Mouse (Mus musculus): ENCODE measurements around the gene Ralgps2. TPM values are rescaled to one million over a fixed set of nuclear protein-coding genes. Genes with fewer than 3 reads are reported as not detected.

Gene Ralgps2
- total and polyA plus RNA-seq, 3 experiments, result 9.3 to 24.5 (median 24.2) TPM

- H3K27me3 ChIP-seq (ENCODE audit: insufficient read depth, low read length), result peaks cover 8% of the 10 kb centered on the region
- peaks cover 4% of the 10 kb centered on the region for H3K36me3 ChIP-seq (replicated peaks)
- TF ChIP-seq TAL1 (conservative IDR thresholded peaks at IDR 0.05; ENCODE audit: low read depth, low read length), result no peak
- no peak for TF ChIP-seq POLR2AphosphoS5 (IDR thresholded peaks at IDR 0.05; ENCODE audit: insufficient replicate concordance, low read depth, low read length)
- no peak for TF ChIP-seq GATA2 (IDR thresholded peaks at IDR 0.05; ENCODE audit: borderline replicate concordance, low read depth, low read length)
- no peak for TF ChIP-seq CTCF (IDR thresholded peaks at IDR 0.05; ENCODE audit: low read depth, low read length)
- no peak for TF ChIP-seq GATA1 (IDR thresholded peaks at IDR 0.05; ENCODE audit: borderline replicate concordance, low read length)
- peaks cover 24% of the 10 kb centered on the region for H3K4me1 ChIP-seq (ENCODE audit: insufficient read depth, low read depth, low read length)
- DNase-seq (ENCODE audit: low spot score), result no peak
- ATAC-seq (ENCODE audit: extremely low read depth, insufficient number of reproducible peaks, low FRiP score, poor library complexity, severe bottlenecking), result no peak
- H3K9me3 ChIP-seq (replicated peaks), result no peaks in the 10 kb centered on the region
- H3K4me3 ChIP-seq (ENCODE audit: low read depth, low read length), result no peak overlapping the region
Observed at GRCm38 (mm10) chr1:156923511-156923910, 15.9 kb downstream of the Ralgps2 start.

- DNase-seq (ENCODE audit: low spot score), result no peak
- no peaks in the 10 kb centered on the region for H3K9me3 ChIP-seq (replicated peaks)
- peaks cover 8% of the 10 kb centered on the region for H3K27me3 ChIP-seq (ENCODE audit: insufficient read depth, low read length)
- H3K4me1 ChIP-seq (ENCODE audit: insufficient read depth, low read depth, low read length), result peaks cover 22% of the 10 kb centered on the region
- H3K36me3 ChIP-seq (replicated peaks), result peaks cover 4% of the 10 kb centered on the region
- TF ChIP-seq POLR2AphosphoS5 (IDR thresholded peaks at IDR 0.05; ENCODE audit: insufficient replicate concordance, low read depth, low read length) (no peak), TAL1 (conservative IDR thresholded peaks at IDR 0.05; ENCODE audit: low read depth, low read length) (no peak), GATA2 (IDR thresholded peaks at IDR 0.05; ENCODE audit: borderline replicate concordance, low read depth, low read length) (no peak), GATA1 (IDR thresholded peaks at IDR 0.05; ENCODE audit: borderline replicate concordance, low read length) (no peak), CTCF (IDR thresholded peaks at IDR 0.05; ENCODE audit: low read depth, low read length) (no peak)
- ATAC-seq (ENCODE audit: extremely low read depth, insufficient number of reproducible peaks, low FRiP score, poor library complexity, severe bottlenecking), result no peak
- no peak overlapping the region for H3K4me3 ChIP-seq (ENCODE audit: low read depth, low read length)
Observed at GRCm38 (mm10) chr1:156922921-156923320, 16.5 kb downstream of the Ralgps2 start.

GRCm38 (mm10) chr1:156921290-156921994 is 18.0 kb downstream of the Ralgps2 start:
- H3K27me3 ChIP-seq (ENCODE audit: insufficient read depth, low read length), result peaks cover 8% of the 10 kb centered on the region
- peak; percentile 59; the same call in 1 of the 2 replicates for ATAC-seq (ENCODE audit: extremely low read depth, insufficient number of reproducible peaks, low FRiP score, poor library complexity, severe bottlenecking)
- TF ChIP-seq POLR2AphosphoS5 (IDR thresholded peaks at IDR 0.05; ENCODE audit: insufficient replicate concordance, low read depth, low read length) (no peak), CTCF (IDR thresholded peaks at IDR 0.05; ENCODE audit: low read depth, low read length) (no peak), GATA1 (IDR thresholded peaks at IDR 0.05; ENCODE audit: borderline replicate concordance, low read length) (no peak), GATA2 (IDR thresholded peaks at IDR 0.05; ENCODE audit: borderline replicate concordance, low read depth, low read length) (no peak), TAL1 (conservative IDR thresholded peaks at IDR 0.05; ENCODE audit: low read depth, low read length) (no peak)
- peaks cover 22% of the 10 kb centered on the region for H3K4me1 ChIP-seq (ENCODE audit: insufficient read depth, low read depth, low read length)
- H3K4me3 ChIP-seq (ENCODE audit: low read depth, low read length), result no peak overlapping the region; the same call in 1 of the 2 replicates
- no peaks in the 10 kb centered on the region for H3K9me3 ChIP-seq (replicated peaks)
- H3K36me3 ChIP-seq (replicated peaks), result peaks cover 4% of the 10 kb centered on the region
- peak; percentile 16 for DNase-seq (ENCODE audit: low spot score)

GRCm38 (mm10) chr1:156917460-156917859 is 22.0 kb downstream of the Ralgps2 start:
- H3K27me3 ChIP-seq (ENCODE audit: insufficient read depth, low read length), result peaks cover 3% of the 10 kb centered on the region
- no peak overlapping the region for H3K4me3 ChIP-seq (ENCODE audit: low read depth, low read length)
- H3K9me3 ChIP-seq (replicated peaks), result no peaks in the 10 kb centered on the region
- TF ChIP-seq GATA2 (IDR thresholded peaks at IDR 0.05; ENCODE audit: borderline replicate concordance, low read depth, low read length) (no peak), TAL1 (conservative IDR thresholded peaks at IDR 0.05; ENCODE audit: low read depth, low read length) (no peak), POLR2AphosphoS5 (IDR thresholded peaks at IDR 0.05; ENCODE audit: insufficient replicate concordance, low read depth, low read length) (no peak), GATA1 (IDR thresholded peaks at IDR 0.05; ENCODE audit: borderline replicate concordance, low read length) (no peak), CTCF (IDR thresholded peaks at IDR 0.05; ENCODE audit: low read depth, low read length) (no peak)
- ATAC-seq (ENCODE audit: extremely low read depth, insufficient number of reproducible peaks, low FRiP score, poor library complexity, severe bottlenecking) (no peak), DNase-seq (ENCODE audit: low spot score) (peak; percentile 20)
- H3K4me1 ChIP-seq (ENCODE audit: insufficient read depth, low read depth, low read length), result peaks cover 7% of the 10 kb centered on the region
- no peaks in the 10 kb centered on the region for H3K36me3 ChIP-seq (replicated peaks)

- no peak for ATAC-seq (ENCODE audit: extremely low read depth, insufficient number of reproducible peaks, low FRiP score, poor library complexity, severe bottlenecking)
- H3K27me3 ChIP-seq (ENCODE audit: insufficient read depth, low read length), result peaks cover 3% of the 10 kb centered on the region
- TF ChIP-seq POLR2AphosphoS5 (IDR thresholded peaks at IDR 0.05; ENCODE audit: insufficient replicate concordance, low read depth, low read length), result no peak
- no peak for TF ChIP-seq CTCF (IDR thresholded peaks at IDR 0.05; ENCODE audit: low read depth, low read length)
- no peak for TF ChIP-seq GATA2 (IDR thresholded peaks at IDR 0.05; ENCODE audit: borderline replicate concordance, low read depth, low read length)
- TF ChIP-seq GATA1 (IDR thresholded peaks at IDR 0.05; ENCODE audit: borderline replicate concordance, low read length), result no peak
- TF ChIP-seq TAL1 (conservative IDR thresholded peaks at IDR 0.05; ENCODE audit: low read depth, low read length), result no peak
- no peak overlapping the region for H3K4me3 ChIP-seq (ENCODE audit: low read depth, low read length)
- H3K9me3 ChIP-seq (replicated peaks), result no peaks in the 10 kb centered on the region
- H3K36me3 ChIP-seq (replicated peaks), result no peaks in the 10 kb centered on the region
- H3K4me1 ChIP-seq (ENCODE audit: insufficient read depth, low read depth, low read length), result peaks cover 2% of the 10 kb centered on the region; the same call in 1 of the 2 replicates
- no peak for DNase-seq (ENCODE audit: low spot score)
Observed at GRCm38 (mm10) chr1:156916361-156916760, 23.1 kb downstream of the Ralgps2 start.

- H3K4me1 ChIP-seq (ENCODE audit: insufficient read depth, low read depth, low read length), result no peaks in the 10 kb centered on the region
- TF ChIP-seq TAL1 (conservative IDR thresholded peaks at IDR 0.05; ENCODE audit: low read depth, low read length) (no peak), GATA2 (IDR thresholded peaks at IDR 0.05; ENCODE audit: borderline replicate concordance, low read depth, low read length) (no peak), CTCF (IDR thresholded peaks at IDR 0.05; ENCODE audit: low read depth, low read length) (no peak), GATA1 (IDR thresholded peaks at IDR 0.05; ENCODE audit: borderline replicate concordance, low read length) (no peak), POLR2AphosphoS5 (IDR thresholded peaks at IDR 0.05; ENCODE audit: insufficient replicate concordance, low read depth, low read length) (no peak)
- no peaks in the 10 kb centered on the region for H3K9me3 ChIP-seq (replicated peaks)
- H3K27me3 ChIP-seq (ENCODE audit: insufficient read depth, low read length), result peaks cover 3% of the 10 kb centered on the region
- H3K36me3 ChIP-seq (replicated peaks), result no peaks in the 10 kb centered on the region
- ATAC-seq (ENCODE audit: extremely low read depth, insufficient number of reproducible peaks, low FRiP score, poor library complexity, severe bottlenecking) (no peak), DNase-seq (ENCODE audit: low spot score) (no peak)
- no peak overlapping the region for H3K4me3 ChIP-seq (ENCODE audit: low read depth, low read length)
Observed at GRCm38 (mm10) chr1:156914942-156915341, 24.5 kb downstream of the Ralgps2 start.
